Mouse (Mus musculus) kidney, adult 11 months (tissue): ENCODE measurements around the gene Slc12a8.
A peak's percentile ranks its signal among the peaks of the same experiment; 100 is the strongest.

ENCODE experiments used
- DNase-seq: peaks from one replicate; pipeline ENCODE4 v3.0.0; 2022

Slc12a8 gene

GRCm38 (mm10) chr16:33676347-33677312 lies 159.5 kb downstream of the Slc12a8 start:
- peak; percentile 65 for DNase-seq

GRCm38 (mm10) chr16:33677313-33677690 lies 160.2 kb downstream of the Slc12a8 start:
- DNase-seq: no peak

DNA sequence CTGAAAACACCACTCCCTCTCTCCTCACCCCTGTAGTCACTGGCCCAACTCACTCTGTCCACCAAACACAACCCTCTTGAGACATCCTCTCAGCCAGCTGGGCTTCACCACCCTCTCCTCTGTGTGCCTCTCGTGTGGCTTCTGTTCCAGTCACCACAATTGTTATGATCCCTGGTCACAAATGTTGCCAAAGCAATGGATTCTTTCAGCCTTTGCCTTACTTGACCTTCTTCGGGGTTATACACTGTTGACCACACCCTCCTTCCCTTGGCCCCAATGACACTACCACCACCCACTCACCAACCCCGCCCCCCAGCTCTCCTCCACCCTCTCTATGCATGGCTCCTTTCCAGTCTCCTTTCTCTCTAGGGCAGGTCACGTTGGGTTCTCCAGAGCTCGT lies 160.8 kb downstream of the Slc12a8 start:
- no peak for DNase-seq

GRCm38 (mm10) chr16:33680271-33680670 lies 163.1 kb downstream of the Slc12a8 start:
- no peak for DNase-seq

DNA sequence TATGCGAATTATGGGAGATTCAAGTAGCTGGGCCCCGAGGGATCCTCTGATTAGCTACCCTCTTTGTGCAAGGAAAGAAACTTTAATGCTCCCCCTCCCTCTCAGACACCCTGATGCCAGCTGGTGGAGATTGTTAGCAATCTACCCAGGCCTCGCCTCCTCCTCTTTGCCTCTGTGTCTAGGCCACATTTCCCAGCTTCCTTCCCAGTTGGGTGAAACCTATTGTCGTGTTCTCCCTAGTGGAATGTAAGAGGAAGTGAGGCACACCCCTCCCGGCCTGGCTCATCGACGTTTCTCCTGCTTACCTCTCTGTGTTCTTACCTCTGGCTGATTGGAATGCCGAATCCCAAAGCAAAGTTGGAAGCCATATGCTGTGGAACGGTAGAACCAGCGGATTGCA lies 163.7 kb downstream of the Slc12a8 start:
- DNase-seq: peak; percentile 62

- no peak for DNase-seq
Observed at GRCm38 (mm10) chr16:33681661-33682060, 164.5 kb downstream of the Slc12a8 start.

GRCm38 (mm10) chr16:33682651-33683050 lies 165.5 kb downstream of the Slc12a8 start:
- DNase-seq: no peak

DNA sequence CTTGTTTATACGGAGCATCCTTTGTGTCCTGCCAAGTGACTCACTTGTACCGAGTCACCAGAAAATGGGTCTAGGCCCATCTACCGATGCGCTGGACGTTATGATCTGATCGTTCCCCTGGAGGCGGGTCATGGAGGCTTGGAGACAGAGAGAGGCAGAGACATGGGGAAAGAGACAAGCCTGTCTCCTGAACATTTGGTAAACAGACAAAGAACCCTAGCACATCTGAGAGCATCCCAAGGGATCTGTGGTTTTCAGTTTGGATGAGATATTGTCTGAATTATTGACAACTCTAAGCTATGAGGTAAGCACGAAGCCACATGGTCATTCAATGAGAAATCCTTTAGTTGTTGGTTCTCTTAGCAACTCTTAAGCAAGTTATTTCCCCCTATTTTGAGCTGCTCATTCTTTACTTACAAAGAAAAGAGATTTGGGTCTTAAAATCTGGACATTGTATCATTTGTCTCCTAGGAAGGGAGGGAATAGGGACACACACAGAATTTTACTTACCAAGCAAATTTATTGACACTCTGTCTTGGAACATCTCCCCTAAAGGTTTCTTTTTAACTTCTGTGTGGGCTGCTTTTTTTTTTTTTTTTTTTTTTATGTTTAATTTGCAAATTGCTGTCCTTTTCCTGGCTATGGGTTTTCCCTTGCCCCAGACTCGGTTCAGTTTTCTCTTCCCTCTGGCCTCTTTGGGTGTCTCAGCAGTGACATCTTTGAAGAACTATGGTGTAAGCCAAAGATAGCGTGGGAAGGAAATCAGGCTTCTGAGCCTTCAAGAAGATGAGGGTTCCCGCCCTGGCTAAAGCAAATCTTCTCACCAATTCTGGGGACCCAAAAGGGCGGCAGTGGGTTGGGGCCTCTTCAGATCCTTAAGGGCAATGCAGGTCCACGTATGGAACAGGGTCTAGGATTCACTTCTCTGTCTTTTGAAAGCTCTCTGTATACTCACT lies 166.4 kb downstream of the Slc12a8 start:
- DNase-seq: no peak

GRCm38 (mm10) chr16:33684162-33684702 lies 167.1 kb downstream of the Slc12a8 start, which contains the start of gene Heg1:
TSS of gene Heg1 (plus strand) at chr16:33684370.
- peak; percentile 67 for DNase-seq

- DNase-seq: no peak
Observed at GRCm38 (mm10) chr16:33684703-33685701, 167.9 kb downstream of the Slc12a8 start.

DNA sequence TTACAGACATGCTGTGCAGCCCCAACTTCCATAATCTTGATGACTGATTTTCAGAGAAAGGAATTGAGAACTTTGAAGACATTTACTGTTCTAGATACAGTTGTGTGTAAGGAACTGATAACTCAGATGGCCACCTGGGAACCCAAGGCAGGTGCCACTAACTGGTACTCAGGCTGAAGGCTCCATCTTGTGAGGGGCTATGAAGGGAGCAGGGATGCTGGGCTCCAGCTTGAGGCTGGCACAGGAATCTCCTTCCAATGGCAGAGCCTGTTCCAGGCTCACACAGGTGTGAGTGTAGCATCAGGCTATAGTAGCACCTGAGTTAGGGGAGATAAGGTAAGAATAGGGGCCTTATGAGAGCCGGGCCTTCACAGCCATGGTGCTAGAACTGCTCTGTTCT lies 168.9 kb downstream of the Slc12a8 start:
- no peak for DNase-seq

DNA sequence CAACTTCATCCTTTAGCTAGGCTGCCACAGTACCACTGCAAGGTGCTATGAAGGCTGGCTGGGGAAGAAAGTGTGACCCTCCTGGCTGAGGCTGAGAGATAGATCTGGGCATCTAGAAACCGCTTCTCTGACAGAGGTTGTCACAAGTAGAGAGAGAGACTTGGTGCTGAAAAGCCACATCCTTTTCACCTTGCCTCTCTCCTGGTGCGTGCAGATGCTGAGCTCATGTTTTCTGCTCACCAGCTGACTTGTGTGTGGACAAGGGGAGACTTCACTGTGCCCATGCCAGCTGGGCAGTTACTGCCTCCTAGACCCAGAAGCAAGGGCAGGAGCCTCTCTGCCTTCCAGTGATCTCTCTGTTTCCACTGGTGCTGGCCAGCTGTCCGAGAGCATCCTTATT lies 170.6 kb downstream of the Slc12a8 start:
- no peak for DNase-seq

DNA sequence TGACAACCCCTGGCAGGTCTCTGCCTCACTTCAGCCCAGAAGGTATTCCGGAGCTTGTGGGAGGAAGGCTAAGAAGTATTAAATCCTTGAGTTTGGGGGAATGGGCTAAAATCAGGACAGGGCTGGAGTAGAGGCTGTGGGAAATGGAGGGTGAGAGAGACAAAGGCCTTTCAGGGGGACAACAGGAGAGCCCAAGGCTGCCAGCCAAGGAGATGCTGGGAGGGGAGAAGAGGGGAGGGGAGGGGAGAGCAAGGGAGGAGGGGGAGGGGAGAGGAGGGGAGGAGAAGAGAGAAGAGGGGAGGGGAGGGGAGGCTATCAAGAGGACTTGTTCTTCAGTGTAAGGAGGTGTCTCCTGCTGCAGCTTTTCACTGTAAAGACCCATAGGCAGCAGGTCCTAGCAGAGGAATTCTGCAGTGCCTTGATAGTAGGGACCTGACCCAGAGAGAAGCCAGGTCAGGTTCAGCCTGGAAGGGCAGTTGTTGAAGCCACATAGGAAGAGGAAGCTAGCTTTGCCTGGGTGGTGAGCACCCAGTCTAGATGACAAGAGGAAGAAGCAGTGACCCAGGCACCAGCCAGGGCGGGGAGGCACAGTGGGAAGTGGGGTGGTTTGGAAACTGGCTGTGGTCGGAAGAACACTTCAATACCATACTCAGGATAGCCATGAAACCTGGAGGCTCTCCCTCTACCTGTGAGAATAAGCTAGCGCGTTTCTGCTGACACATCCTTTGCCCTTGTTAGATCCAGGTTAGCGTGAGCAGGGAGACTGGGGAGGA lies 174.0 kb downstream of the Slc12a8 start:
- no peak for DNase-seq

- no peak for DNase-seq
Observed at GRCm38 (mm10) chr16:33693553-33693952, 176.4 kb downstream of the Slc12a8 start.

- DNase-seq: peak; percentile 40
Observed at GRCm38 (mm10) chr16:33696811-33697575, 179.9 kb downstream of the Slc12a8 start.

DNA sequence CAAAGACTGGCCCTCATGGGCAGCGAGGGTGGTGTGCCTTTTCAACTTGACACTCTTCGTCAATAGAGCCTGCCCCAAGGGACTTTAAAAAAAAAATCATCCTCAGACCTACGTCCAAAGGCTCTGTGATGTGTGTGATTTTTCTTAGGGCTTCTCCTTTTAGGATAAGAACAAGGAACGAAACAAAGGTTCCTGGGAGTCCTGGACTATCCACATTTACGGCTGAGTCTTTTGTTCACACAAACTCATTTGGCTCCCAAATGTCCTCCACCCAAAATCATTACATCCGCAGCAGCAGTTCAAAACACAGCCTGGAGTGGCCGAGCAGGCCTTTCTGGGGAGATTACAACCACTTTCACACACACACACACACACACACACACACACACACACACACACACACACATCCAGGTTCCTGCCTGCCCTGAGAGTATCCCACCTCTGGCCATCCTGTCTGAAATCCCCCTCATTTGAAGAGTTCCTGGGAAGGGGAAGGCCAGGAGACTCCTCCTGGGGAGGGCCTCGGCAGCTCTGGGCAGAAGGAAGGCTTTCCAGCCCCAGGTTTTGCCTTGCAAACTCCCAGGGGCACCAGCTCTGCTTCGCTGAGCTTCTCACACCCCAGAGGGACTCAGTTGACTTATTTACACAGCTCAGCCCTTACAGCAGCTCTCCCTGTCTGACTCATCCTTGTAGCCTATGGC lies 180.6 kb downstream of the Slc12a8 start:
- no peak for DNase-seq

- no peak for DNase-seq
Observed at GRCm38 (mm10) chr16:33698277-33698790, 181.2 kb downstream of the Slc12a8 start.

DNA sequence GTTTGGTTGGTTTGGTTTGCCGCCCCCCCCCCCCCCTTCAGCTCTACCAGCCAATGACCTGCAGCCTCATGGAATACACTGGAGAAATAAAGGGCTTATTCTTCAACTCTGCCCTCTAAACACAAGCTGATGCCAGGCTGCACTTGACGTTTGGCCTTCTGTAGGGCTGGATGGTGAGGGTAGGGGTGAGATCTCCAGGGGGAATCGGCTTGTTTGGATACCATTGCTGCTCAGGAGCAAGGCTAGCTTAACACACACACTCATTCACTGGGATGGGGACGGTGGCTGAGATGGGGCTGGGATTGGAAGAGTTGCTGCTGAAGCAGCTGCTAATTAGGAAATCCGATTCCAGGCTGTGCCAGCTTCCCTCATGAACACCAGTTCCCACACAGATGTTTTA lies 183.5 kb downstream of the Slc12a8 start:
- no peak for DNase-seq

GRCm38 (mm10) chr16:33701872-33702271 lies 184.7 kb downstream of the Slc12a8 start:
- no peak for DNase-seq
